Mouse (Mus musculus): ENCODE measurements around the gene Ifna1. TPM values are rescaled to one million over a fixed set of nuclear protein-coding genes. Genes with fewer than 3 reads are reported as not detected.

The Ifna1 gene
- polyA plus RNA-seq, 1 experiment from 2014 or later: not detected

- H3K9ac ChIP-seq: no peak overlapping the region
- H3K4me3 ChIP-seq: no peak overlapping the region
- WGBS: 50% methylated on average over 2 of the region's 2 CpGs
- ATAC-seq (ENCODE audit: low FRiP score, low read depth): no peak
- no peak overlapping the region for H3K4me2 ChIP-seq
- H3K9me3 ChIP-seq: no peaks in the 10 kb centered on the region
- H3K27ac ChIP-seq (replicated peaks): no peak overlapping the region
- no peaks in the 10 kb centered on the region for H3K4me1 ChIP-seq (replicated peaks)
- H3K36me3 ChIP-seq: no peaks in the 10 kb centered on the region
- no peaks in the 10 kb centered on the region for H3K27me3 ChIP-seq
Measured at GRCm38 (mm10) chr4:88845334-88845733, 4.6 kb upstream of the Ifna1 start.

- H3K4me3 ChIP-seq: no peak overlapping the region
- no peak overlapping the region for H3K4me2 ChIP-seq
- 24% methylated on average over 4 of the region's 4 CpGs for WGBS
- H3K36me3 ChIP-seq: no peaks in the 10 kb centered on the region
- no peaks in the 10 kb centered on the region for H3K27me3 ChIP-seq
- no peak for ATAC-seq (ENCODE audit: low FRiP score, low read depth)
- no peaks in the 10 kb centered on the region for H3K9me3 ChIP-seq
- no peaks in the 10 kb centered on the region for H3K4me1 ChIP-seq (replicated peaks)
- H3K9ac ChIP-seq: no peak overlapping the region
- no peak overlapping the region for H3K27ac ChIP-seq (replicated peaks)
Measured at GRCm38 (mm10) chr4:88851026-88851763, 1.3 kb downstream of the Ifna1 start.

GRCm38 (mm10) chr4:88859214-88859613, 9.3 kb downstream of the Ifna1 start:
- H3K4me3 ChIP-seq: no peak overlapping the region
- no peaks in the 10 kb centered on the region for H3K36me3 ChIP-seq
- no peak overlapping the region for H3K27ac ChIP-seq (replicated peaks)
- no peaks in the 10 kb centered on the region for H3K9me3 ChIP-seq
- H3K27me3 ChIP-seq: no peaks in the 10 kb centered on the region
- no peak overlapping the region for H3K4me2 ChIP-seq
- ATAC-seq (ENCODE audit: low FRiP score, low read depth): no peak
- no peaks in the 10 kb centered on the region for H3K4me1 ChIP-seq (replicated peaks)
- no peak overlapping the region for H3K9ac ChIP-seq

- H3K4me1 ChIP-seq (replicated peaks): peaks cover 7% of the 10 kb centered on the region
- no peak overlapping the region for H3K9ac ChIP-seq
- no peak overlapping the region for H3K4me2 ChIP-seq
- H3K36me3 ChIP-seq: no peaks in the 10 kb centered on the region
- peaks cover 17% of the 10 kb centered on the region for H3K27me3 ChIP-seq
- no peak overlapping the region for H3K27ac ChIP-seq (replicated peaks)
- 5% methylated on average over 7 of the region's 7 CpGs for WGBS
- H3K9me3 ChIP-seq: no peaks in the 10 kb centered on the region
- ATAC-seq (ENCODE audit: low FRiP score, low read depth): no peak
- H3K4me3 ChIP-seq: no peak overlapping the region
Measured at GRCm38 (mm10) chr4:88863309-88863708, 13.4 kb downstream of the Ifna1 start.

- Histone ChIP-seq H3K36me3 (no peaks in the 10 kb centered on the region), H3K27me3 (peaks cover 17% of the 10 kb centered on the region), H3K9ac (no peak overlapping the region), H3K4me2 (no peak overlapping the region), H3K4me3 (no peak overlapping the region), H3K9me3 (no peaks in the 10 kb centered on the region), H3K4me1 (replicated peaks) (peaks cover 7% of the 10 kb centered on the region), H3K27ac (replicated peaks) (no peak overlapping the region)
- no peak for ATAC-seq (ENCODE audit: low FRiP score, low read depth)
- 74% methylated on average over 9 of the region's 9 CpGs for WGBS
Measured at GRCm38 (mm10) chr4:88864599-88864998, 14.7 kb downstream of the Ifna1 start.

- H3K9ac ChIP-seq: no peak overlapping the region
- peaks cover 7% of the 10 kb centered on the region for H3K4me1 ChIP-seq (replicated peaks)
- H3K4me2 ChIP-seq: no peak overlapping the region
- 63% methylated on average over 6 of the region's 6 CpGs for WGBS
- H3K27ac ChIP-seq (replicated peaks): no peak overlapping the region
- H3K9me3 ChIP-seq: no peaks in the 10 kb centered on the region
- no peak overlapping the region for H3K4me3 ChIP-seq
- H3K36me3 ChIP-seq: no peaks in the 10 kb centered on the region
- ATAC-seq (ENCODE audit: low FRiP score, low read depth): no peak
- H3K27me3 ChIP-seq: peaks cover 17% of the 10 kb centered on the region
Measured at GRCm38 (mm10) chr4:88865011-88865569, 15.2 kb downstream of the Ifna1 start.

GRCm38 (mm10) chr4:88867366-88867925, 17.6 kb downstream of the Ifna1 start:
- H3K4me3 ChIP-seq: peak overlapping the region; percentile 53
- peaks cover 17% of the 10 kb centered on the region for H3K27me3 ChIP-seq
- no peak overlapping the region for H3K27ac ChIP-seq (replicated peaks)
- WGBS: under 1% methylated on average over 8 of the region's 8 CpGs
- H3K9me3 ChIP-seq: no peaks in the 10 kb centered on the region
- H3K9ac ChIP-seq: peak overlapping the region; percentile 54; the same call in 1 of the 2 replicates
- H3K36me3 ChIP-seq: no peaks in the 10 kb centered on the region
- H3K4me2 ChIP-seq: peak overlapping the region; percentile 99
- ATAC-seq (ENCODE audit: low FRiP score, low read depth): peak; percentile 68
- H3K4me1 ChIP-seq (replicated peaks): peaks cover 7% of the 10 kb centered on the region

- no peaks in the 10 kb centered on the region for H3K9me3 ChIP-seq
- peaks cover 7% of the 10 kb centered on the region for H3K4me1 ChIP-seq (replicated peaks)
- 0 out of 2 replicates have a peak overlapping the region, but pooled peaks have one; percentile 38 for H3K27ac ChIP-seq (replicated peaks)
- peak overlapping the region; percentile 53 for H3K4me3 ChIP-seq
- peak; percentile 75 for ATAC-seq (ENCODE audit: low FRiP score, low read depth)
- WGBS: 7% methylated on average over 30 of the region's 31 CpGs
- H3K27me3 ChIP-seq: peaks cover 17% of the 10 kb centered on the region
- peak overlapping the region; percentile 54; the same call in 1 of the 2 replicates for H3K9ac ChIP-seq
- peak overlapping the region; percentile 99 for H3K4me2 ChIP-seq
- no peaks in the 10 kb centered on the region for H3K36me3 ChIP-seq
Measured at GRCm38 (mm10) chr4:88867926-88868911, 18.3 kb downstream of the Ifna1 start.

GRCm38 (mm10) chr4:88872691-88873090, 22.8 kb downstream of the Ifna1 start:
- no peak overlapping the region for H3K27ac ChIP-seq (replicated peaks)
- no peak for ATAC-seq (ENCODE audit: low FRiP score, low read depth)
- H3K9me3 ChIP-seq: no peaks in the 10 kb centered on the region
- H3K4me1 ChIP-seq (replicated peaks): peaks cover 4% of the 10 kb centered on the region
- no peaks in the 10 kb centered on the region for H3K27me3 ChIP-seq
- WGBS: 0% methylated on average over 2 of the region's 2 CpGs
- H3K9ac ChIP-seq: no peak overlapping the region
- H3K36me3 ChIP-seq: no peaks in the 10 kb centered on the region
- no peak overlapping the region for H3K4me2 ChIP-seq
- no peak overlapping the region for H3K4me3 ChIP-seq

GRCm38 (mm10) chr4:88875435-88876095, 25.7 kb downstream of the Ifna1 start:
- H3K4me2 ChIP-seq: no peak overlapping the region
- no peak overlapping the region for H3K27ac ChIP-seq (replicated peaks)
- H3K27me3 ChIP-seq: no peaks in the 10 kb centered on the region
- H3K4me1 ChIP-seq (replicated peaks): no peaks in the 10 kb centered on the region
- no peak overlapping the region for H3K4me3 ChIP-seq
- no peak overlapping the region for H3K9ac ChIP-seq
- no peaks in the 10 kb centered on the region for H3K9me3 ChIP-seq
- ATAC-seq (ENCODE audit: low FRiP score, low read depth): no peak
- H3K36me3 ChIP-seq: no peaks in the 10 kb centered on the region
- WGBS: 77% methylated on average over 4 of the region's 4 CpGs

GRCm38 (mm10) chr4:88876520-88876919, 26.6 kb downstream of the Ifna1 start:
- WGBS: 83% methylated on average over 4 of the region's 4 CpGs
- H3K27ac ChIP-seq (replicated peaks): no peak overlapping the region

More at GRCm38 (mm10) chr4:88876520-88876919, 26.6 kb downstream of the Ifna1 start:
- Histone ChIP-seq H3K9ac (no peak overlapping the region), H3K27me3 (no peaks in the 10 kb centered on the region), H3K4me3 (no peak overlapping the region), H3K36me3 (no peaks in the 10 kb centered on the region), H3K4me1 (replicated peaks) (no peaks in the 10 kb centered on the region), H3K4me2 (no peak overlapping the region), H3K9me3 (no peaks in the 10 kb centered on the region)
- ATAC-seq (ENCODE audit: low FRiP score, low read depth): no peak

Measured in hindbrain, embryonic 15.5 days (tissue).